Mouse (Mus musculus) layer of hippocampus, adult 9-10 months (tissue): ENCODE measurements around the gene 1110008P14Rik.

Source experiments
- DNase-seq: peaks from one replicate; pipeline ENCODE4 v3.0.0; 2022; ENCODE audit warnings: low spot score

1110008P14Rik gene

GRCm38 (mm10) chr2:32342039-32342438 lies 39.7 kb downstream of the 1110008P14Rik start:
- no peak for DNase-seq

- DNase-seq: no peak
These were observed 40.2 kb downstream of the 1110008P14Rik start for GRCm38 (mm10) chr2:32341634-32341939.

DNA sequence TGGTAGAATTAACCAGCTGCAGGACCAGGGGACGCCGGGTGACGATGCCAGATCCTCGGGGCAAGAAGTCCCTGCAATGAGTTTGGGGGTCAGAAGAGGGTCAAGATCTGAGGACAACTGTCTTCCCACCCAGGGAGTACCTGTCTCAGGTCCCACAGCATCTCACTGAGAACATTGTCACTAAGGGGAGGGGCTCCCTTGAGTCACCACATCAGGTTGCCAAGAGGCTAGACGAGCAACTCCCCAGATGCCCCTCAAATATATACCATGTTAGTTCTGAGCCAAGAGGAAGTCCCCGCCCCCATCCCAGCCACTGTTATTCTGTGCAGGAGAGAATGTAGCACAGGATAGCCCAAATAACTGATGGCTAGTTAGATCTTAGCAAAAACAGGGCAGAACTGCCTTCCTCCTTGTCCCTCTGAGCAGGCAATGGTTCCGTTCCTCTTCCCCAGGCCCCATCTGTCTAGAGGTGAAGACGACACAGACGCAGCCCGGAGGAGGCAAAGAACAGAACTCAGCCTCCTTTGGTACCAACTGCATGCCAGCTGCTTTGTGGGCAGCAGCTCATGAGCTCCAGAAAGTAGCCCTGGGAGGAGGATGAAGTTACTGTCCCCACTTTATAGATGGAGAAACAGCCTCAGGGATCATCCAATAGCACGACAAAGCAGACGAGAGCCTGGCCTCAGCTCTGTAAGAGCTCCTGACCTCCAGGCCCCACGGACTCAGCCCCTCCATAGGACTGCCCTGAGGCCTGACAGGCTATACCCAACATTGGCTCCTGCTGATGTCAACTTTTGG lies 40.7 kb downstream of the 1110008P14Rik start:
- no peak for DNase-seq

DNA sequence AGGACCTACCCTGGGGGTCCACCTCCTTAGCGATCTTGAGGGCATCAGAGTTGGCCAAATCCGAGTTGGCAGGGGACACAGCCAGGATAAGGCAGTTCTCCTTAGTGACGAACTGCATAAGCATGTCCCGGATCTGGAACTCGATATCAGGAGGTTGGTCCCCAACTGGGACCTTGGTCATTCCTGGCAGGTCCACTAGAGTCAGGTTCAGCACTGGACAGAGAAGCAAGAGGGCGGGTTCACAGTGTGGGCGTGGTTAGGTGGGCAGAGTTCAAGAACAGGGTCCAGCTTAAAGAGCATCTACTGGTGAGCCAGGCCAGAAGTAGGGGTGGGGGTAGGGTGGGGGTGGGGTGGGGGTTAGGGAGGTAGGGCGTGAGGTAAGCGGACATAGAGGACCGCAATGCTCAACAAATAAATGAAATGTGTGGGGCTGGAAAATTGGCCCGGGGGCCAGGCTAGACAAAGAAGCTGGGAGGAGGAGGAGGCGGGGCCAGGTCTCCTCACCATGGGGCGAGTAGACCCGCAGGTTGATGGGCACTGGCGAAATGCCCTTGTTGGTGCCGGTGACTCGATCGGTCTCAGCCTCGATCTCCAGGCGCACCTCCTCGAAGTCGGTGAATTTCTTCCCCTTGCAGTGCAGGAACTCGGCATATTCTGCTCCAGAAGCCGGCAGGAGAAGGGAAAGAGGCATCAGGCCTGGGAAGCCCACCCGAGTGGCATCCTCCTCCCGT lies 41.7 kb downstream of the 1110008P14Rik start:
- no peak for DNase-seq

- DNase-seq: no peak
These were observed 45.9 kb downstream of the 1110008P14Rik start for GRCm38 (mm10) chr2:32335888-32336287.

DNA sequence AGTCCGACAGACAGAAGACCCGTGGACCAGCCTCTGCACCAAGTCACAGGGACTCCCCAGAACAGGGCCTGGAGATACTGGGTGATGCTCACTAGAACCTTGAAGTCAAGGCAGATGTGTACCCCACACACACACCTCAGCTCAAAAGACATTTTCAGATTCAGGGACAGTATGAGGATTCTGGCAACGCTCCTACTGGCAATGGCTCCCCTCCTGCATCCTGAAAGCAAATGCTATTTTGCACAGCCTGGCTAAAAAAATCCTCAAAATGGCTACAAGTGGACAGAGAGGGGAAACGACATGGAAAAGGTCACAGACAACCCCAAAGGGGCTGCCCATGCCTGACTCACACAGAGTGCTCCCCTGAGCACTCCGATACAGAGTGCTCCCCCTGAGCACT lies 49.6 kb downstream of the 1110008P14Rik start:
- DNase-seq: no peak

- DNase-seq: no peak
These were observed 52.2 kb downstream of the 1110008P14Rik start for GRCm38 (mm10) chr2:32329531-32329930.

DNA sequence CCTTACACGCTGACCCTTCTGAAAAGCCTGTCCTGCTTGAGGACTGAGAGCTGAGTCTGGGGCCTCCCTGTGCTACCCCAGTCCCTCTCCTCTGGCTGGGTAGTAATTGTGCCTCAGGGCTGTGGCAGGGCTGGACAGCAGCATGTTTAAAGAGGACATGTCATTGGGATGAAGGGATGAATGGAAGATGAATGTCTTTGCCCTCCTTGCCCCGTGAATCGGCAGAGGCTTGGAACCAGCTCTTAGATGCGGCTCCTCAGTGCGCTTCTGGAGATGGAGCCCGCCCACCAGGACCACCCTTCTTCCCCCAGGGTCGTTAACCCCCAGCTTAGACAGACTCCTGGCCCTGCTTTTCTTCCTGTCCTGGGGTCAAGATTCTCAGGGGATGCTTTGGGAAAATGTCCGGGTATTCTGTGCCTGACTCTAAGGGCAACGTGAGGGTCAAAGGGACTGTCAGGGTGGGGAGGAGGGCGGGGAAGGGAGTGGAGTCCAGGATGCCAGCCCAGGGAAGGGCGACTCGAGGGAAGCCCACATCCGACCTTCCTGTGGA lies 52.8 kb downstream of the 1110008P14Rik start:
- no peak for DNase-seq

GRCm38 (mm10) chr2:32327200-32327599 lies 54.5 kb downstream of the 1110008P14Rik start:
- DNase-seq: no peak
